Mouse (Mus musculus) neural tube, embryonic 13.5 days (tissue): Measurements from ENCODE around the gene Pde10a. TPM values are rescaled to one million over a fixed set of nuclear protein-coding genes. Genes with fewer than 3 reads are reported as not detected.

Experiments
- ATAC-seq: fragments of 200-750 bp; cut with Nextera tagmentation; 2 replicates; pipeline ENCODE4 v1.8.0; 2017; ENCODE audit warnings: low read depth, mild to moderate bottlenecking, moderate TSS enrichment, moderate library complexity
- H3K27ac ChIP-seq: fragments of 300-500 bp; sonication (generic); replicated peaks from 2 replicates; pipeline ENCODE4 v1.5.1; 2015; ENCODE audit warnings: moderate library complexity, mild to moderate bottlenecking, inconsistent platforms
- H3K27me3 ChIP-seq: fragments of 300-500 bp; sonication (generic); 2 replicates; pipeline ENCODE4 v1.6.1; 2015; ENCODE audit warnings: mild to moderate bottlenecking, inconsistent platforms
- H3K36me3 ChIP-seq: fragments of 300-500 bp; sonication (generic); 2 replicates; pipeline ENCODE4 v1.6.1; 2015; ENCODE audit warnings: mild to moderate bottlenecking, inconsistent platforms
- H3K4me1 ChIP-seq: fragments of 300-500 bp; sonication (generic); replicated peaks from 2 replicates; pipeline ENCODE4 v1.6.1; 2015; ENCODE audit warnings: inconsistent platforms
- H3K4me2 ChIP-seq: fragments of 300-500 bp; sonication (generic); 2 replicates; pipeline ENCODE4 v1.6.1; 2015; ENCODE audit warnings: inconsistent platforms, mild to moderate bottlenecking, moderate library complexity
- H3K4me3 ChIP-seq: fragments of 300-500 bp; sonication (generic); 2 replicates; pipeline ENCODE4 v1.5.1; 2015; ENCODE audit warnings: mild to moderate bottlenecking, inconsistent platforms
- H3K9ac ChIP-seq: fragments of 300-500 bp; sonication (generic); 2 replicates; pipeline ENCODE4 v1.6.1; 2015; ENCODE audit warnings: moderate library complexity, mild to moderate bottlenecking, inconsistent platforms
- H3K9me3 ChIP-seq: fragments of 300-500 bp; sonication (generic); 2 replicates; pipeline ENCODE4 v1.6.1; 2016; ENCODE audit warnings: inconsistent platforms
- WGBS: fragments of 180-500 bp; shearing (Covaris S2); methylation state at CpG from one replicate; pipeline ENCODE4 v1.1.7; 2015; 5-methylcytosine and 5-hydroxymethylcytosine counted together
- polyA plus RNA-seq: library from polyadenylated mRNA; unstranded; fragments of >200 nt; fragmentation: Nextera tagmentation; extraction: Ambion mirVana; gene quantifications from 2 replicates; pipeline ENCODE4 v1.2.1, GENCODE M21; 2015

Pde10a gene
- polyA plus RNA-seq, 1 experiment from 2014 or later, result 10.7 TPM

GRCm38 (mm10) chr17:9031241-9032141 lies 506.3 kb downstream of the Pde10a start:
- 16% methylated on average over 24 of the region's 24 CpGs for WGBS

GRCm38 (mm10) chr17:9032362-9033044 lies 507.3 kb downstream of the Pde10a start:
- 69% methylated on average over 6 of the region's 6 CpGs for WGBS
- ATAC-seq, result peak; percentile 37; the same call in 1 of the 2 replicates
- no peaks in the 10 kb centered on the region for H3K27me3 ChIP-seq
- H3K9ac ChIP-seq, result no peak overlapping the region
- no peaks in the 10 kb centered on the region for H3K36me3 ChIP-seq
- H3K4me1 ChIP-seq, result peaks cover 16% of the 10 kb centered on the region
- H3K4me3 ChIP-seq, result no peak overlapping the region
- peak overlapping the region; percentile 57 for H3K27ac ChIP-seq
- no peaks in the 10 kb centered on the region for H3K9me3 ChIP-seq
- H3K4me2 ChIP-seq, result 0 out of 2 replicates have a peak overlapping the region, but pooled peaks have one; percentile 43

More at GRCm38 (mm10) chr17:9031241-9032141, 506.3 kb downstream of the Pde10a start:
- no peaks in the 10 kb centered on the region for H3K36me3 ChIP-seq
- no peaks in the 10 kb centered on the region for H3K9me3 ChIP-seq
- H3K4me2 ChIP-seq, result peak overlapping the region; percentile 43
- H3K27me3 ChIP-seq, result no peaks in the 10 kb centered on the region
- no peak overlapping the region; the same call in 1 of the 2 replicates for H3K4me3 ChIP-seq
- peaks cover 23% of the 10 kb centered on the region for H3K4me1 ChIP-seq
- peak overlapping the region; percentile 62; the same call in 1 of the 2 replicates for H3K27ac ChIP-seq
- H3K9ac ChIP-seq, result peak overlapping the region; percentile 26; the same call in 1 of the 2 replicates
- ATAC-seq, result peak; percentile 94

- Histone ChIP-seq H3K9me3 (no peaks in the 10 kb centered on the region), H3K36me3 (no peaks in the 10 kb centered on the region), H3K27ac (no peak overlapping the region), H3K27me3 (no peaks in the 10 kb centered on the region), H3K4me3 (no peak overlapping the region), H3K4me1 (peaks cover 16% of the 10 kb centered on the region), H3K9ac (no peak overlapping the region), H3K4me2 (no peak overlapping the region)
- no peak for ATAC-seq
- 84% methylated on average over 5 of the region's 5 CpGs for whole genome bisulfite sequencing
Observed at GRCm38 (mm10) chr17:9033511-9033910, 508.3 kb downstream of the Pde10a start.

GRCm38 (mm10) chr17:9035561-9036348 lies 510.6 kb downstream of the Pde10a start:
- WGBS, result 62% methylated on average over 8 of the region's 8 CpGs
- H3K27ac ChIP-seq, result no peak overlapping the region

More at GRCm38 (mm10) chr17:9035561-9036348, 510.6 kb downstream of the Pde10a start:
- no peaks in the 10 kb centered on the region for H3K9me3 ChIP-seq
- H3K9ac ChIP-seq, result no peak overlapping the region
- H3K36me3 ChIP-seq, result no peaks in the 10 kb centered on the region
- peaks cover 16% of the 10 kb centered on the region for H3K4me1 ChIP-seq
- H3K4me3 ChIP-seq, result no peak overlapping the region
- H3K27me3 ChIP-seq, result no peaks in the 10 kb centered on the region
- ATAC-seq, result no peak
- no peak overlapping the region for H3K4me2 ChIP-seq

Other genes starting within 250 kb of the Pde10a start
- 290 and 317 TPM in 2 replicates for gene Mpc1, start 242.5 kb upstream of the Pde10a start, polyA plus RNA-seq
- gene Sft2d1, start 214.3 kb upstream of the Pde10a start, polyA plus RNA-seq, result 149 and 165 TPM in 2 replicates
- 9.8 TPM in 2 replicates for gene Prr18, start 187.9 kb upstream of the Pde10a start, polyA plus RNA-seq
- gene T2, start 169.4 kb upstream of the Pde10a start, polyA plus RNA-seq, result 0.47 and 0.62 TPM in 2 replicates
- gene T, start 90.9 kb upstream of the Pde10a start, polyA plus RNA-seq, result 0.47 and 1.4 TPM in 2 replicates
- gene Gm17087, start 41.6 kb downstream of the Pde10a start, polyA plus RNA-seq, result not detected in 2 replicates